Mouse (Mus musculus): ENCODE measurements around the gene Hopx.
"Not testable (repeated sequence)": the region's sequence is repeated elsewhere in the genome, so short reads cannot be mapped to it uniquely, and the experiment has no call there.

The Hopx gene

DNA sequence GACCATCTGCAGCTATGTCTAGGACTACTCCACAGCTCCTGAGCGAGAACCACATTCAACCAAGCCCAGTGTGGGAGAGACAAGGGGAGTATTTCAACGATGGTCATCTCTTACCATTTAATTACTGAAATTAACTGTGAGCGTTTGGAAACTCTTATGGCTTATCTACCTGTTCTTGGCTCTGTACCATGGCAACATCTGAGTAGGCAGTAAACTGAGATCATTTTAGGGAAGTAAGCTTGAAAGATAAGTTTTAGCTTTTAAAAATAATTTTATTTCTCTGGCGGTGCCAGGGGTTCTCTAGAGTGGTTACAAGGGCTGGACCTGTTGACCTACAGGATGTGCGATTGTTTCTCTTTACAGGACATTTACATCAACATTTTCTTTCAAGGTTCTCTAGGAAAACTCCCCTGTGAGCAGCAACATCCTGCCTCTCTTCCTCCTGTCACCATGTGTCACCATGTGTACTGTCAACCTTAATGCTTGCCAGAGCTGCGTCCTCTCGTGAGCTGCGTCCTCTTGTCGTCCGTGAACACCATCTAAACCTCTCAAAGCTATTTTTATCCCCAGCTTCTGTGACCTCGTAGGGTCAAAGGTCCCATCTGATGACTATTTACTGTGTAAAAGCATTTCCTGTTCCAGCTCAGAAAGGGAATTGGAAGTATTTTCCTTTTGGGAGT, 15.5 kb downstream of the Hopx start:
- DNase-seq: no peak

DNA sequence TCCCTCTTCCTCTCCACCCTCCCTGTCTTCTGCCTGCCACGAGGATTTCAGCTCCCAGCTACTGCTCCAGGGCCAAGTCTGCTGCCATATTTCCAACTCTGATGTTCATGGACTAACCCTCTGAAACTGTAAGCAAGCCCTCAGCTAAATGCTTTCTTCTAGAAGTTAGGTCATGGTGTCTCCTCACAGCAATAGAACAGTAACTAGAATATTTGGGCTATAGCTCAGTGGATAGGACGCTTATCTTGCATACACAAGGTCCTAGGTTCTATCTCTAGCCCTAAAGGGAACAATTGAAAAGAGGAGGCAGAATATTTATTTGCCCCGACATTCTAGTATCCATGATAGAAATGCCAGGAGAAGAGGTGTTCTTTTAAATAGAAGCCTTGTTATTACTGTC, 16.0 kb downstream of the Hopx start:
- no peak for DNase-seq

DNA sequence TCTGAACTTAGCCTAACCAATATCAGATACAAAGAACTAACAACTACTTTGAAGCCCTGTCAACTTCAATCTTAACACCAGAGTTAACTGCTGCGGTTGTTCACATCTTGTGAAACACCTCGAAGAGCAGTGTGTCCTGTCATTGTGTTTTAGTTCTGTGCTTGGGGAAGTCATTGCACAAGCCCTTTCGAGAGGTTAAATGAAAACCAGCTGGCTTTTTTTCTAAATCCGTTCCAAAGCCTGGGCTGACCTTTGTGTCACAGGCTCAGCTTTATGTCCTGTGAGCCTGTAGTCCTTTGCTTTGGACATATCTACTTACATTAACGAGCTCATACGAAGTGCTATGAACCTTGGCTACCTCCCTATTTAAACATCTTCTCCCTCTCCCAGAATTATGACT, 17.2 kb downstream of the Hopx start:
- no peak for DNase-seq

DNA sequence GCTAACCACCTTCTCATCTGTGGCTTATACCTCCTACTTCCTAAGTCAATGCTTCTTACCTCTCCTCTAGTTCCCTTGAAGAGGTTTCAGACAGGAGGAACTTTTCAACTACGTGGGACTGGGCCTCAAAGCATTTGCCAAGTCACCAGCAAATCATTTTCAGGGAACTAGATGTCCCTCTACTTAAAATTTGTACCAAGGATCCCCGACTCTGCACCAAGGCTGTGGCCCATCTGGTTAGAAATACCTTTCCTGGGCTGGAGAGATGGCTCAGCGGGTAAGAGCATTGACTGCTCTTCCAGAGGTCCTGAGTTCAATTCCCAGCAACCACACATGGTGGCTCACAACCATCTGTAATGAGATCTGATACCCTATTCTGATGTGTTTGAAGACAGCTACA, 18.7 kb downstream of the Hopx start:
- not testable (repeated sequence) for DNase-seq

DNA sequence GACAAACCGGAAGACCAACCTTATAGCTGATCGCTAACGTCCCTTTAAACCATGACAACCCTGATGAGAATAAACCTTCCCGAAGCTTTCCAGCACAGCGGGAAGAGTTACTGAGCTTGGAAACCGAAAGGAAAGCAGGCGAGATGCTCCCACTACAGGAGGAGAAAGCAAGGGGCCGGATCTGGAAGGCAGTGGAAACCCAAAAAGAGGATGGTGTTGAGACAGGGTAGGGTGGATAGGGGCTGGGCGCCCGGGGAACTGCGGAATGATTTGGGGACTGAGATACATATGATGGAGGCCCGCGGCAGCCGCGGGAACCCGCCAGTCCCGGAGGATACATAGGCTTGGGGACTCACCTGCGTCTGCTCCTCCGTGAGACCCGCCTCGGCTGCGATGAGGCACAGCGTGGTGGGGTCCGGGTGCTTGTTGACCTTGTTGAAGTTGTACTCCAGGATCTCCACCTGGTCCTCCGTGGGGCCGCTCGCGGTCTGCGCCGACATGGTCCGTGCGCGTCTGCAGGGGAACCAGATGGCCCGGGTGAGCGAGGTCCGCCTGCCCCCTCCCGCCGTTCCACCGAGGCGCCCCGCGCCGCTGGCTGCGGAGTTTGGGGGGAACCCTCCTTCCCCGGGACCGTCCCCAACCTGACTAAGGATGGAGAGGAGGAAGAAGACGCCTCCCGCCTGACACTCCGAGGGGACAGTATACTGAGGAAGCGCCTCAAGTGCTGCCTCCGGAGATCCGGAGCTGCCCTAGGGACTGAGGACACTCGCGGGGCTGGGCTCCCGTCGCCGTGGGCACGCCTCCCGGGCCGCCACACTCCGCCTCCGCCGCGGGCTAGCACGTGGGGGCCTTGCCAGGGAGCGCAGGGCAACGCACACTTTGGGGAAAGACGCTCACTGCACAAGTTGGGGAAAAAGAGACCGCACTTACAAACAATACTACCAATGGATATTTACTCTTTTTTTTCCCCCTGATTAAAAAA, 20.1 kb downstream of the Hopx start:
- DNase-seq: peak; percentile 27

DNA sequence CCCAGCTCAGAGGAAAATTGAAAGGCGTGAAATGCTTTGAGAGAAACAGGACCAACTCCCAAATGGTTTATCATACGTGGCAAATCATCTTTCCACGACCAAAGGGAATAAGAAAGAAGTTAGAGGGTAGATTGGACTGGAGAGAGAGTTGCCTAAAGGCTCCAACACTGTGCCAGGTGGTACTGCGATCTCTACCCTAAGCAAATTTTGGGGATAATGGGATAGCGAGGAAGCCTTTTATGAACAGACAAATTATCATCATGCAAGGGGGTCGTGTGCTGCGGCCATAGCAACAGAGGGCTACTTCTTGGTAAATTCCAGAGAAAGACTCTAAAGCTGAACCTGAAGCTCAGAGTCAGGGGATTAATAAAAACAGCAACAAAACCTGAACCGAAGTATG, 21.0 kb downstream of the Hopx start:
- no peak for DNase-seq

DNA sequence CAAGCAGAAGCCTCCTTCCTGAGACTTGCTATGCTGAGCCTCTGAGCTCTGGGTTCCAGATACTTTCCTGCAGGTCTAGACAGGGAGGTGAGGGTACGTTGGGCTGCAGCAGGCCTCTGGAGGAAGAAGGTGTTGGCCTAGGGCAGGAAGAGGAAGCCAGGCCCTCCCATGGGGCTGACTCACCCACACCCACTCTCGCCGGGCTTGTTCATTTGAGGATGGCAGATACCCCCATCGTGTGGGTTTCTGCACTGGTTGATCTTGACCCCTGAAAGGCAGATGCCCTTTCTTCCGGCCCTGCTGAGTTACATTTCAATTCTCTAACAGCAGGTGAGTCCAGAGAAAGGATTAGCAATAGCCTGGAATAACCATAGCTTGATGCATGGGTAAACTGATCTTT, 22.4 kb downstream of the Hopx start:
- no peak for DNase-seq

DNA sequence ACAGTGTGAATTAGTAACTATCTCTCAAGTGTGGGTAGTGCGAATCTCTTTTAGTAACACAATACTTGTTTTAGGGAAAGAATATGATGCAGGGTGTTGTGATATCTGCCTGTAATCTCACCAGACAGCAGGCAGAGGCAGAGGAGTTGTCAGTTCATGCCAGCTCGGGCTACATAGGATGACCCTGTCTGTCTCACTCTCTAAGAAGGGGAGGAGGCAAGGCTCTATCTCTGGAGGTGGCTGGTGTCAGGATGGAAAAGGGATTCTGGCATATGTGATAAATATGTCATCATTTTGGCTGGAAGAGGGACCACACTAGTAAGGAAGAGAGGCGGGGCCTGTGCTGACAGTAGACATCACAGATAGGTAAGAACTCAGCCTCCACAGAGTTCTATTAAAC, 23.0 kb downstream of the Hopx start:
- no peak for DNase-seq

DNA sequence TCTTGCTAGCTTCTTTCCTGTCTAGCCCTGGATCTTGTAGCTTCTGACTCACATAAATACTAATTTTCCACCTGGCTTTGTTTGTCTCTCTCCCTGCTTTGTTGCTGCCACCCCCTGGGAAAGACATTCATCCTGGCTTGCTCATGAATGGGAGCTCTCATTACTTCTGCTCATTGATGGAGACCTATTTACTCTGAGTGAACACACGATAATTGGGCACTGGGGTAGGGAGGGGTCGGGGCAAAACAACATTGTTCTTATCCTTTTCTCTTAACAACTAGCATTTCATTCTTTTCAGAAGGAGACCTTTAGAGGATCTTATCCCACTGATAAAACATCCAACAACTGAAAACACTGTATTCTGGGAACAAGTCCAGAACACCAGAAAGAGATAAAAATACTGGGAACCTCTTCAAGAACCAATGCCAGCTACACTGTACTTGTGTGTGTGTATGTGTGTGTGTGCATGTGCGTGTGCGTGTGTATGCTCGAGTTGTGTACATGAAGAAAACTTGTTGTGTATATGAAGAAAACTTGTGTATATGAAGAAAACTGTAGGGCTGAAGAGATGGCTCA, 24.3 kb downstream of the Hopx start:
- DNase-seq: no peak

DNA sequence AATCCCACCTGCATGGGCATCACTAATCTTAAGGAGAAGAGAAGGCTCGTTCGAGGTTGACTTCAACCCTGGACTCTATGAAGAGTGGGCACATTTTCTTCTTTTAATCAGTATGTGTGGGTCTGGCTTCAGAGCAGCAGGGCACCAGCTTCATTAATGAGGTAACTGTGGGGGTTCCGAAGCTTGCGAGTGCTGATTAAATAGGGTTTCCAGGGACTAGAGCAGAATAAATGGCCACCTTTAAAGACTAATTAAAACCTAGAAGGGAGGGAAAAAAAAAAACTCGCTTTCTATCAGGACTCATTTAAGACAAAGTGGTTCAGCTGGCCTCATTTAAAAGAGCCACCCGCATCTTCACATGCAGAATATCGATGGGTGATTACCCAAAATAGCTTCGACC, 25.0 kb downstream of the Hopx start:
- no peak for DNase-seq

DNA sequence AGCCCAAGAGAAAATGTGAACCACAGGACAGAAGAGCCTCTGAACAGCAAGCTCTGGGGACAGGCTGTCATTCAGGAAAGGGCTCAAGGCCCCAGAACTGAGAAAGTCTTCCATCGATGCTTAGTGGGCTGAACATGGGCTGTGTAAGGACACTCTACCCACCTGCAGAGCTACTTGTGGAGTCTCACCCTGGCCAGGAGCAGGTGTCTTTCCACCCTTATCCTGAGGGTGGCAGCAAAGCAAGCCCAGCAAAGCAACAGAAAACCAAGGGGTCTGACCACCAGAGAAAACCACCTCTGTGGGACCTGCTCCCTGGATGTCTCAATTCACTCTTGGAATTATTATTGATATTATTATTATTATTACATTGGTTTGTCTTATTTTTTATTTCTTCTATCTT, 25.6 kb downstream of the Hopx start:
- DNase-seq: no peak

DNA sequence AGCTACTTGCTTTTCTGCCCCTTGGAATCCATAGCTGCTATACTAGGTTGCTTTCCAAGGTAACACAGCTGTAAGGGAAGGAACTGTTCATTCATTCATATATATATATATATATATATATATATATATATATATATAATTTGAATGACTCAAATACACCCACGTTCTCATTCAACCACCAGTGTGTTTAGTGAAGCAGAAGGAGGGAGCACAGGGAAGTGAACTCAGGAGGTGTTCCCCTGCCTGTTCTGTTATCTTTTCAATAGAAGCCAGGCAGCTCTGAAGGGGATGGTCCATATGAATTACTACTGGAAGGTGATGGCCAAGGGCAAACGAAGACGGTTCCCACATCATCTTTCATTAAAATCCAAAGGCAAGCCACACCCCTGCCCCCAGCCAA, 27.8 kb downstream of the Hopx start:
- DNase-seq: no peak

DNA sequence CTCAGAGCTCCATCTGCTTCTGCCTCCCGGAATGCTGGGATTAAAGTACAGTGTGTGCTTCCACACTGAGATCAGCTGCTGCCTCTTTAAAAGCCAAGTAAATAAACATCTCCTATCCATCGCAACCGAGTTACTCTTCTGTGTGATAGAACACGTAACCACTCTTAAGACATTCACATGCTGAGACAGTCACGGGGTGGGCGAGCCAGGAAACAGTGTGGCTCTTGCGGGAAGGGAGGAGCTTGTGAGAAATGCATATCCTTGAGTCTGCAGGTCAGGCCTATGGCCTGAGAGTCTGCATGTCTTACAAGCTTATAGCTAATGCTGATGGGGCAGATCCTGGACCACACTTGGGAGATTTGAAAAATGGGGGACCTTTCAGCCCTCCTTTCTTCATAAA, 28.4 kb downstream of the Hopx start:
- DNase-seq: no peak

DNA sequence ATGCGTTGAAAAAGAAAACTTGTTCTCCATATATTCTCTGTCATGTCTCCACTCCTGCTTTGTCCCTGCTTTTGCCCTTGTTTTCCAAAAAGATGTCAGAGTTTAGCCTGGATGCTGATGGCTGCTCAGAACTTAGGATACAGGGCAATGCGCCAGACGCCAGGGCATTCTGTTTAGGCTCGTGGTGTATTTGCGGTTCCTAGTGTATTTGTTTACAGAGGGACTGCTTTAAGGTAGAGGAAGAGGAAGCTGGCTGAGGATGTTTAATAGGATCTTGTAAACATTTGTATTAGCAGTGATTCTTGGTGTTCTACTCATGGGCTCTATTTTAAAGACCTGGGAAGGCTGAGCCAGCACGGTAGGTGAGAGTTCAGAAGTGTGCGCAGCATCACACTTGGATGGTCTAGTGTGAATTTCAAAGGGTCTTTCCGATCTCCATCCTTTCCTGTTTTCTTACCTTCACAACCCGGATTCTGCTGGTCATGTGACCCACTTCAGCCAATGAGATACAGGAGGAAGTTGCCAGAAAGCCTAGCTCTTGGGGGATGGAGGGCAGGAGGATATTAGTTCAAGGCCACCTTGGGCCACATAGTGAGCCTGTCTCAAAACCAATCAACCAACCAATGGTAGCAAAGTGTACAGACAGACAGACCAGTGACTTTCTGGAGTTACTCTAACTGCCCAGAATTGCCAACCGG, 29.0 kb downstream of the Hopx start:
- no peak for DNase-seq

DNA sequence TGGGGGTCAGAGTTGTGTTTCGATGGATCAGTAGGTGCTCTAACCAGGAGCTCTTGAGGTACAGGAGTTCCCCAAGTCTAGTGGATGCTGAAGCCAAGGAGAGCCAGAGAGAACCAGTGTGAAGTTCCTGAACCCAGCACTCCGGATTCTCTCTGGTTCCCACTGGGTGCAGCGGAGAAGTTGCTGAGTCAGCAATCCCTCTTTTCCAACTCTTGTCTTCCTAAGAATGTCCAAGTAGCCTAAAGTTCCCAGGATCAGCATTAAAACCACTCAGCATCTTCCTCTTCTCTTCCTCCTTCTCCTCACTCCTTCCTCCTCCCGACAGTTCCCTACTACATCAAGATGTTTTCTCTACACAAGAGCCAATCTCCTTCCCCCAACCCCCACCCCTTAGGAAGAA, 30.5 kb downstream of the Hopx start:
- DNase-seq: no peak

DNA sequence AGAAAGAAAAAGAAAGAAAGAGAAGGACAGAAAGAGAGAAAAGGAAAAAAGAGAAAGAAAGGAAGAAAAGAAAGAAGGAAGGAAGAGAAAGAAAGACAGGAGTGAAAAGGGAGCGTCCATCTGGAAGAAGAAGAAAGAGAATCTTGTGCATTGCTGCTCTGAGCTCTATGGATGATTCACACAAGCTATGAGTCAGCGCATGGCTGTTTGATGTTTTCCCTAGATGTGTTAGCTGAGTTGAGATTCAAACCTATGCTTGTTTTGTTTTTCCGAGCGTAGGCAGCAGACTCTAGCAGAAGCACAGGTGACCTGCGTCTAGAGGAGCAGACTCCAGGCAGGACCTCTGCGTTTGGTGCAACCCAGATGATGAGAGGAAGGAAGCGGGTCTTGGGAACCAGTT, 32.2 kb downstream of the Hopx start:
- no peak for DNase-seq

DNA sequence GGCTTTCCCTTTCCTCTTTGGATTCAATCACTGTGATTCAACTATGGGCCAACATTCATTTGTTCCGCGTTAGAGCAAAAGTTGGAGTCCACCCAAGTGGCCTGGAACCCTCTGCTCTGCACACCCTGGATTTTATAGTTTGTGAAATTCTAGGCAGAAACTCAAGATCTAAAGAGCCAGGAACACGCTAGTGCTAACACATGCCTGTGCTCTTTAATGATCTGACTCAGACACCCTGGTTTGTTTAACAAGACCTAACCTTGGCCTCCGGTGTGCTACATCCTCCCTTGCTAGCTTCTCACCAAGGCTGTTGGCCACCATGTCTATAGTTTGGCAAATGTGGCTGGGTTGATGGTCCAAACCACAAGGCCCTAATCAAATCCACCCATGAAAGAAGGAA, 34.2 kb downstream of the Hopx start:
- DNase-seq: no peak

DNA sequence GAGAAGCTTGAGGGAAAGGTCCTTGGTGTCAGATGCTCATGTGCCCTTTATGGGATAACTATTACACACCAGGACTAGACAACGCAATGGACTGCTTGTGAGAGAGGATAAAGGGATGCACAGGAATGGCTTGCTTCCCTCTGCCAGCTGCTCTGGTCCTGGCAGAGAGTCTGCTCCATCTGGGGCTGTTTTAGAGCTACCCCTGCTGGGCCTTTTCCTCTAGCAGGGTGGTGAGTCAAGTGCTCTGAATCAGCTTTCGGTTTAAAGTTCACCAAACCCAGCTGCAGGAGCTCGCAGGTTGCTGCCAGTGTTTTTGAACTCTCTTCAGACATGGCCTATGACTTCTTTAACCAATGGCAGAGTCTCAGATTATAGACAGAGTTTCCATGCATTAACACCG, 39.0 kb downstream of the Hopx start:
- no peak for DNase-seq

DNA sequence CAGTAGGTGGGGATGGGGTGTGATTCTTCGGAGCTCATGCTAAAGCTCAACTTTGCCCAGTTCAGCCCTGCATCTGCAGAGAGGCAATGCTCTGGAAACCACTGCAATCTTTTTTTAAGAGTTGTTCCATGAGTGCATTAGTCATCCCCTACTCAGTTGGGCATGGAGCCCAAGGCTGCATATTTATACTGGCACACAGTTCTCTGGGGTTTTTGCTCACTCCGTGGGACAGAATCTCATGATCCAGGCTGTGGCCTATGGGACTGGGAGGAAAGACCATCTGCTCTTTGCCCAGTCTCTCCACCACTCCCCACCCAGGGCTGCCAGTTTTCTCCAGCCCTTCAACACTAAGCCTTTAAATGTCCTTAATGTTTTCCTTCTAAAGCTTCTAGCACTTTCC, 40.0 kb downstream of the Hopx start:
- no peak for DNase-seq

DNA sequence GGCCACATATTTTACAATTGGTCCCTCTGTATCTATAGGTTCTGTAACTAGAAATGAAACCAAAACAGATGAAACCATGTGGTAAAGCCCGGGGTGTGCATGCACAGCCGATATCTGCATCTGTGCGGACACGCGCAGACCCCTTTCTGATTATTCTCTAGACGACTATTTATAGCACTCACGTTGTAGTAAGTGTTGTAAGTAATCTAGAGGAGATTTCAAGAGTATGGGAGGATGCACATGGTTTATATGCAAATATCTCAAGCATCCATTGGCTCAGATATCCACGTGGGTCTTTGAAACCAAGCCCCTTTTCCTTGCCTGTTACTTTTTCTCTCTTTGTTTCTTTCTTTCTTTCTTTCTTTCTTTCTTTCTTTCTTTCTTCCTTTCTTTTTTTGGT, 41.1 kb downstream of the Hopx start:
- DNase-seq: no peak

DNA sequence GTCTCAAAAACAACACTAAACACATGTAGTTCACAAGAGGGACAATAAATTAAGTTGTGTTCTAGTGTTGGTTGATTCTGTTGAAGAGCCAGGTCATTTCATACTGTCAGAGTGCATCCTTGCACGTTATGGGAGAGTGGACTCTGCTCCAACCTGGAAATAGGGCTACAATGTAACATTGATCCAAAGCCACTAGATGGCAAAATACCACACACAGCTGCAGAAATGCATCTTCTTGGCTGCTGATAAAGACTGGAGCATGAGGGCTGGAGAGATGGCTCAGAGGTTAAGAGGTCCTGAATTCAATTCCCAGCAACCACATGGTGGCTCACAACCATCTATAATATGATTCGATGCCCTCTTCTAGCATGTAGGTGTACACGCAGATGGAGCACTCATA, 43.3 kb downstream of the Hopx start:
- DNase-seq: no peak

DNA sequence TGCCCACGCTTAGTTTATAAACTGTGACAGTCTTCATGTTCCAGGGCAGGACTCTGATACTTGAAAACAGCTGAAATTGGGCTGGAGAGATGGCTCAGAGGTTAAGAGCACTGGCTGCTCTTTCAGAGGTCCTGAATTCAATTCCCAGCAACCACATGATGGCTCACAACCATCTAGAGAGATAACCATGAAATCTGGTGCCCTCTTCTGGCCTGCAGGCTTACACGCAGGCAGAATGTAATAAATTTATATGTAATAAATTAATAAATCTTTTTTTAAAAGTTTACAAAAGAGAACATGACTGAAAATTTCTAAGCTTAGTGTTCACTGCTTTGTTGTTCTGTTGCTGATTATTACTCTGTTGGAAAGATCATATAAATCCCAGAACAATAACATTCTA, 43.9 kb downstream of the Hopx start:
- DNase-seq: no peak

DNA sequence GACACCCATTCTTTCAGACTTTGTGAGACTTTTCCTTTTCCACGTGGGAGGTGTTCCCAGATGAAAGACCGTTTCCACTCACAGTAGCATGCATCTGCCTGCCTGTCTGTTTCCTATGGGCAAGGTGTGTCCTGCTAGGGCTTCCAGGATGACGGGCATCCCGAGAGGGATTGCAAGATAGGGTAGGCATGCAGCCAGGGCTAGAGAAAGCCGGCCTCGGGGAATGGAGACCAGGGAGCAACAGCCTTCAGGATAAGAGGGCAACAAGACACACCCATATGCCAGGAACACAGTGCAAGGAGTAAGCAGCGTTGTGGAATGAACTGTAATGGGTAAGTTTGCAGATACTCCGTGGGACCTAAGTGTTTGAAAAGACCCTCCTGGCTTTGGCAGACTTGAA, 47.6 kb downstream of the Hopx start:
- no peak for DNase-seq

Data from cerebellum, adult 11-12 months (tissue).